Mouse (Mus musculus): ENCODE measurements around the gene Sema4g.
A peak's percentile ranks its signal among the peaks of the same experiment; 100 is the strongest.

DNA sequence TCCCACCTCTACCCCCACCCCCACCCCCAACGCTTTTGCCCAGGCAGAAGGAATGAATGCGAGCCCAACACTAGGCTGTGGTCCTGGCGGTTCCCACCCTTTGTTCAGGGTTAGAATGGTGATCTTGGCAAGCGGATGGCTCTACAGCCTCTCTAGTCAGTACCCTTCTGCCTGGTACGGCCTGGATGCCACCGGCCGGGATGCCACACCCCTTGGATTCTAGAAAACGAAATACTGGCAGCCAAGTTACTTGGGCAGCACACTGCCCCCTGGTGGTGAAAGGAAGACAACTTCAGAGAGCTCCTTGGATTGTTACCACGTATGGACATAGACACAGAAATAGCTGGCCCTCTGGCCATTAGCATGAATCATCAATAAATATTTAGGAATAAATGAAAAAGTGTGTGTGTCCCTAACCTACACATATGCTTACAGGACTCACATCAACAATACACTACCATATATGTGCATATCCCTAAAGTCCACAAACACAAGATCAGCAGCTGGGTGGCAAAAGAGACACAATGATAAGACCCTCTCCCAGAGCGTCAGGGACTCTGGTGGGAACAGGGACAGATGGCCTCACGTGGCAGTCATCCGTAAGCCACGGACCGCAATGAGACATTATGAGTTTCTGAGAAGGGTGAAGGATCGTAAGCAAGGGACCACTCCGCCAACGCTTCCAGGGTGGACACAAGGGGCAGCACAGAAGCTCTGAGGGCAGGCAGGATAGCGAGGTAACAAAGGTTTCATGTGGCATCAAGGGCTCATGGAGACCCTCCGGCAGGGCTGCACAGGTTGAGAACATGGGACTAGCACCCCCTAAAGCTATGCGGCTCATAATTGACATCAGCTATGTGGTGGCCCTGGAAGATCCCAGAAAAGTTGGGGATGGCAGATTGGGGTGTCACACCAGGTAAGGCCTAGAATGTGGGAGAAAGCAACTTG is 42.1 kb downstream of the Sema4g start:
- TF ChIP-seq CTCF (IDR thresholded peaks at IDR 0.05; ENCODE audit: control insufficient read depth, insufficient read depth, low read length) (peak; percentile 77), POLR2A (IDR thresholded peaks at IDR 0.05; ENCODE audit: borderline replicate concordance, control insufficient read depth, low read depth, low read length) (no peak)
